Mouse (Mus musculus) hindbrain, embryonic 10.5 days (tissue): ENCODE results near the gene Gm20920. TPM values are rescaled to one million over a fixed set of nuclear protein-coding genes. Genes with fewer than 3 reads are reported as not detected.
"Not testable (repeated sequence)": the region's sequence is repeated elsewhere in the genome, so short reads cannot be mapped to it uniquely, and the experiment has no call there.

Experiments used
- DNase-seq: peaks from one replicate; pipeline ENCODE4 v3.0.0-alpha.2; 2017; ENCODE audit warnings: low spot score
- H3K27ac ChIP-seq: fragments of 300-500 bp; sonication (generic); 2 replicates; pipeline ENCODE4 v1.5.1; 2016; ENCODE audit warnings: mild to moderate bottlenecking, moderate library complexity
- H3K27me3 ChIP-seq: fragments of 300-500 bp; sonication (generic); 2 replicates; pipeline ENCODE4 v1.6.1; 2016; ENCODE audit warnings: mild to moderate bottlenecking; ENCODE audit not compliant: poor library complexity, insufficient read depth, severe bottlenecking
- H3K36me3 ChIP-seq: fragments of 300-500 bp; sonication (generic); 2 replicates; pipeline ENCODE4 v1.6.1; 2016; ENCODE audit warnings: mild to moderate bottlenecking, moderate library complexity
- H3K4me1 ChIP-seq: fragments of 300-500 bp; sonication (generic); replicated peaks from 2 replicates; pipeline ENCODE4 v1.6.1; 2016; ENCODE audit warnings: mild to moderate bottlenecking
- H3K4me3 ChIP-seq: fragments of 300-500 bp; sonication (generic); 2 replicates; pipeline ENCODE4 v1.5.1; 2016; ENCODE audit warnings: mild to moderate bottlenecking, moderate library complexity
- H3K9me3 ChIP-seq: fragments of 300-500 bp; sonication (generic); 2 replicates; pipeline ENCODE4 v1.6.1; 2016; ENCODE audit warnings: mild to moderate bottlenecking, moderate library complexity
- WGBS: fragments of 180-500 bp; shearing (Covaris S2); methylation state at CpG from one replicate; pipeline ENCODE4 v1.1.7; 2016; 5-methylcytosine and 5-hydroxymethylcytosine counted together
- polyA plus RNA-seq: library from polyadenylated mRNA; unstranded; fragments of >200 nt; fragmentation: Nextera tagmentation; extraction: Ambion mirVana; gene quantifications from 2 replicates; pipeline ENCODE4 v1.2.1, GENCODE M21; 2016

Gm20920 gene
- not detected in 2 replicates for polyA plus RNA-seq

DNA sequence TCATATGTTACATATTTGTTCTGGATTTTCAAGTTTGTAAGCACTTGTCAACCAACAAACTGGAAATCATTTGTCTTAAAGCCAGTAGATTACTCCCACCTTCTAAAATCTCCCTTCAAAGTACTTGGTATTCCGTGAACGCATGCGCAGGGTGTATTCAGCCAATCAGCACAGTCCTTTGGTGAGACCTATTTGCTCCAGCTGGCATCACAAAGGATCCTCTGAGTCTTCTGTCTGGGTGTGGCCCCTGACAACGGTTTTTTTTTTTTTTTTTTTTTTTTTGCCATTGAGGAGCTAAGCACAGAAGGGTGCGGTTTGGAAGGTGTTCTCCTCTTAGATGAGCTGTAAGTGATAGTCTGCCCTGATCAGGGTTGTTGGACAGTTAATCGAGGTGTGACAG is at the start of gene Gm20920:
TSS of gene Gm20920 (plus strand) at position 301 of the 400 bp plus-strand sequence.
- H3K27ac ChIP-seq, DNase-seq, H3K4me1 ChIP-seq, H3K36me3 ChIP-seq, H3K27me3 ChIP-seq, H3K4me3 ChIP-seq, H3K9me3 ChIP-seq: not testable (repeated sequence)
- WGBS = no CpG with 5 or more reads among the region's 6 CpGs
